Mouse (Mus musculus): ENCODE results near the gene Gap43.

The Gap43 gene

DNA sequence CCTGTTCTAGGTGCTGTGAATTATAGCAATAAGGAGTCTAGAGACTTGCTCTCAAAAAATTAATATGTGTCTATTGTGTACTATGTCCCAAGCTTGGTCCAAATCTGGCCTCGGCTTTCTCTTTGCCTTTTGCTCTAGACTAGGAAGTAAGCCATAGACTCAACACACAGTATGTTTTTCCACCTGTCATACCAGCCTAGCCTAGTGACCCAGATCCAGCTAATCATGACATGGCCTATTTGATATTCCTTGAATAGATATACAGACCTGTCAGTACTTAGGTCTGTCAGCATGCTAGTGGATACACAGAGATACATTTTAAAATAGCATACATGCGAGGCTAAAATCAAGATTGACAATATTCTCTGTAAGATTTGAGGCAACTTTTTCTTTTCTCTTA, 46.4 kb downstream of the Gap43 start:
- DNase-seq = peak; percentile 55

DNA sequence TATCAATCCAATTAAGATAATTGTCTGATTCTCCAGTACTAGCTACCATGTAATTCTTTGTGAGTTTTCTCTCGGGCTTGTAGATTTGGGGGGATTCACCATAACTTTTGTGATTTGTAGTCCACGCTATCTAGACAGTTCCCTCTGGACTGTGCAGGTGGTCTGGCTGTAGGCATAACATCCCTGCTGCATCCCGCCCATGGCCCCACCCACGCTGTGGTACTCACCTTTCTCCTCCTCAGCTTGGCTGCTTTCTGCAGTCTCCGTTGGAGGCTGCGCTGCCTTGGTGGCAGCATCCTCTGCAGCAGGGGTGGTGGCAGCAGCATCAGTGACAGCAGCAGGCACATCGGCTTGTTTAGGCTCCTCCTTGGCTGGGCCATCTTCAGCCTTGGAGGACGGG, 48.9 kb downstream of the Gap43 start:
- DNase-seq = no peak

DNA sequence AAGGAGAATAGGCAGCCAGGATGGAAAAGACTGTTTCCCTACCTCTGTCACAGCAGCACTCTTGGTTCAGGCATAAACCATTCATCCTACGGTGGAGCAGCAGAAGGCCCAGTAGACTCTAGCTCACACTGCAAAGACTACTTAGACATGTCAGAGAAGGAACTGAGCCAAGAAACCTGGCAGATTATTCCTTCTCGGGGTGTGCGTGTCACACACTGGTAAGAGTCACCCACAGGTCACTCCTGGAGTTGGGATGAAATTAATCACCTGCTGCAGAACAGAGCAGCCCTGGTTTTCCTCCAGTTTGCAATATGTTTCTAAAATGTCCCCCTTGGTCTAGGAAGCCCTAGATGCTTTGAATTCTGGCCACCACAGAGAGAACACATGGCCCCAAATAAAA, 56.4 kb downstream of the Gap43 start:
- peak; percentile 70 for DNase-seq

DNA sequence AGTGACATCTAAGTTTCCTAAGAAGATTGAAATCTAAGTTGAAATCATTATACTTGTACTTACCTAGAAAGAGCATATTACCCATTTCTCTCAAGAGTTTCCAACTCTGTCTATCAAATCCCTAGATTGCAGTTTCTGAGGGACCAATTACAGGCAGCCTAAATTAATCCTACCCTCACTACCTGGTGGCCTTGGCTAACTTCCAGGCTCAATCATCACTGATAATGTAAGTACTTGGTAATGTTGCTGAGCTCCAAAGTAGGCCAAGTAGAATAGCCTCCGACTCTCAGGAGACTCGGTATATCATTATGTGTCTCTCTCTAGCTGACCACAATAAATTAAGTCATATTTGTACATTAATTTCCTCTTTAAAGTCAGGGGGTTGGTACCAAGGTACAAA, 62.7 kb downstream of the Gap43 start:
- DNase-seq = no peak

DNA sequence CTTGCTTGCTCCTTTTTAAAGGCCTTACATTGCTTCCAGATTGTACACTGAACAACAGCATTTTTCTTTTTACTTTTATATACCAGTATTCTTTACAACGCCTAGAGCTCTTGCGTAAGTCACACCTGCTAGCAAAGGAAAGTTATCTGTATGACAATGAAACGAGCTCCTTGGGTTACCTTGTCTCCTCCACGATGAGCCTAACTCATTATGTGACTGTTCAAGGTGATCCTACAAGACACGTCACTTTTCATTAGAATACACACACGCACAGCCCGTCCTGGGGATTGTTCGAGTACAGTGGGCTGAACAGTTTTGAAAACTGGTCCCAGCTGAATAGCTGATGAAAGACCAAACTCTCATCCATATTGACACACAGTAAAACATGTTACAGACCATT, 63.2 kb downstream of the Gap43 start:
- no peak for DNase-seq

DNA sequence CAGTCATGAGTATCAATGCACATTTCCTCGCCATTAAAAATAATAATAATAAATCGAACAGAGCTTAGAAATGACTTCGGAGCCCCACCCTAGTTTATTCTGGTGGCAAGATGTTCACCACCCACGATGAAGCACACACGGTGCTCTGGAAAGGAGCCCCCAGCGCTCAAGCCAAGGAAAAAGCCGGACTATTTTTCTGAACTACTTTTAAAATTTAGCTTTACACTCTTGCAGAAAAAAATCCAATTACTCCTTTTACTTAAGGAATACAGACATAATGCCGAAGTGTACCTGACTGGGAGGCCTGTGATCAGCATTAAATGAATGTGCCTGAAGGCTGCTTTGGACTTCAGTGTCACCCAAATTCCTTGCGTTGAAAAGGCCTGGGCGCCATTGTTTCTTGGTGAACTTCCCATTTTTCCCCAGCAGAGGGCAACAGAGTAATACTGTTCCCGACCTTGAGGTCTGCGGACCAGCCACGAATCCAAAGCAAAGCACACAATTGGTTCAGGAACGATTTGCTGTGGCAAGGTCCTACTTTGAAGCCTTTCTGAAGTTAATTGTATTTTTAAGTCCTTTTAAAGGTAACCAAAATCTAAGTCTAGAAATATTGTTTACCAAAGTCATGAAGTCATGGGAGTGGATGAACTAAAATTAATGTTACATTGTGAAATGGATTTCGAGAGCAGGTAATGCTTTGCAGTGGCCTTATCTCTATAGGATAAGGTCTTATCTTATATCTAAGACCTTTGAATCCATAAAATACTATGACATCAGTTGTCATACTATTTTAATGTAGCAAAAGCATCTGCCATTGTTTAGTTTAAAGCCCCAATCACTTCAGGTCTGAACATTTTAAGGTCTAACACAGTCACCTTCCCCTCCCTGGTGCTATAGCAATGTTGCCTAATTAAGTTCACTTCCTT, 64.0 kb downstream of the Gap43 start:
- DNase-seq = peak; percentile 79

DNA sequence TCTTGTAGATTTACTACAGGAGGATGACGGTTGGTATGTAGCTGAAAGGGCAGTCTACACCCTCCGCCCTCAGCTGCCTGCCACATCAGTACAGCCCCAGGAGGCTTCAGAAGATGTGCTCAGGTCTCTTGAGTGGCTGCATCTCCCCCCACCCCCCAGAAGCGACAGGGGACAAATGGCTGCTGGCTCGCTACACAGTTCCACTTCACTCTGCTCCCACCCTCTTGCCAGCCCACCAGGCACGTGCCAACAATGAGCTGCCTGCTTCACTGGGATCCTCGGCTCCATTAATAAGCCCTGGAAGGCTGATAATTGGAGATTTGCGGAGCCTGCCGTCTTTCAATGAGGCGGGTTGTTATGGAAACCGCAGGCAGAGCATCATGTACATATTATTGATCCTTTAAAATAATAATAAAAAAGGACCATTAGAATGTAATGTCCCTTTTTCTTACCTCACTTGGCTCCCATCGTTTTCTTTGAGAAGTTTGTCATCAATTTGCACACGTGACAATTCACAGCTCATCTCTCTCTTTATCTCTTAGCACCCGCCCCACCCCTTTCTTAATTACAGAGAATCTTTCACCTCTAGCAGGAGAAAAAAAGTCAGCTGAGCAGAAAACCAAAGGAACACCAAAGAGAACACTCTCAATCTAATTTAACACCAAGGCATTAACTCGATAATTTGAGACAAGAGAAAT, 64.8 kb downstream of the Gap43 start:
- DNase-seq = no peak

DNA sequence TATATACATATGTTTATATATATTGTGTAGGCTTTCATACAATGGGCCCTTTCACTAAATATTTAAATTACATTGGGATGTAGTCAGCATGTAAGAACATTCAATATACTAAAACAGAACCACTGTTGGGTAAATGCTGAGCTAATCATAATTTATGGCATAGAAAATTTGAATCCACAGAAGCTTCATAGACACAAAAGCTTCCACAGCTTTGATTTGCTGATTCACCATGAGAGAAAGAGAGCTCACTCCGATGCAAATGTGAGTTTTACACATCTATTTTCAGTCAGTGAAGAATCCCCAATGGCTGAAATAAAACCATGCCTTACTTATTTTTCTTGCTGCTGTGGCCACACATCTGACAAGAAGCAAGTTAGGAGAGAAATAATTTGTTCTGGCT, 69.2 kb downstream of the Gap43 start:
- no peak for DNase-seq

DNA sequence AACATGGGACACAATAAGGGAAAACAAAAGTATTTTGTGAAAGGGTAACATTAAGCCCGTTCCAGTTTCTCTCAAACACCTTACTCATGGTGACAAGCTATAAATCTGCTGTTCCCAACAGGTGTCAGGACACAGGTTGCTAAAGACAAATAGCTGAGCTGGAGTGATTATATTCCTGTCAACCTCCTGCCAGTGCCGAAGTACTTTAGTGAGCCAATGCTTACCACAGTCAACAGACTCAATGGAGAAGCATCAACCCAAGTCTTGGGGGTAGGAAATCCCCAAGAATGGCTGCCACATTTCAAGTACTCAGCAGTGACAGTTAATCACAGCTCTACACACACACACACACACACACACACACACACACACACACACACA, 70.9 kb downstream of the Gap43 start:
- DNase-seq = no peak

DNA sequence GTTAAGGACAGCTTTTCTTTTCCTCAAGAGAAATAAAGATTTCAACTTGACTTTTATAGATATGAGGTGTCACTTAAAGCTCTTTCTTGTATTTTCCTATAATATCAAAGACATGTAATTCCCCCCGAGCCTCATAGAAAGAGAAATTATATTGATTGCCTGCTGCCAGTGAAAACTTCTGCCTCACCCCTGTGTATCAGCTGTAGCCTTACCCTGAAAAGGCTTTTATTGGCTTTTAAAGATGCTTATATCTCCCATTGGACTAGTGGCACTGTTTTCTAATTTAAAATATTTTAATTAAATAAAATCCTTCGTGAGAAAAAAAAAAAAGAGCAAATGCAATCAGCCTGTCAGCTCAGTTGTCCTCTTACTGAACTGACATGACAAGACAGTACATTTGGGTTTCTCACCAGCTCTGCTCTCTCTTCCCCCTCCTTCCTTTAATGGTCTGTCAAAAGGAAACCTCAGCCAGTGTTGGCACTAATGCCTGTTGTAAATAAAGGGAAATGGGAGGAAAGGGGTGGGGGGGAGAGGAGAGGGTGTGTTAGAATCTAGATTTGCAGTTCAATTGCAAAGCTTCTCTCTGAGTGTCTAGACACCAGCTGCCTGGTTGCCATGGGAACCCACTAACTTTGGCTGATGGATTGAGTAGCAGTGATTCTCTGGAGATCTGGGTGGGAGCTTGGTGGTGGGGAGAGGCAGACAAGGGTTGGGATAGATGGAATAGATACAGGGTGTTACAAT, 71.4 kb downstream of the Gap43 start:
- no peak for DNase-seq

DNA sequence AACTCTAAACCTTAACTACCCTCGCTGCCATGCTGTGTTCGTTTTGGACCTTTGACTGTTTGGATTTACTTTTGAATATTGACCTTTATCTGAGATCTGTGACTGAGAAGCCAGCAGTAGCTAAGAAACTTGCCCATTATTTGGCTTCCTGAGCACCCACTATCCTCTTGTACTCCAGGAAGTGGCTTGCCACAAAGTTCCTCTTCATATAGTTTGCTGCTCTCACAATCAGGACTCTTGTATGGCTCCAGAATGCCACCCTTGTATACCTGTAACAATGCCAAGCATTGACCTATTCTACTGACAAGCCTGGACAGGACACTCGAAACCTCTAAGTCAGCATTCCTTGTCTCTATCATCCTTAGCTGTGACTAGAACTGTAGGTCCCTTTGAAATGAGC, 75.3 kb downstream of the Gap43 start:
- DNase-seq = no peak

DNA sequence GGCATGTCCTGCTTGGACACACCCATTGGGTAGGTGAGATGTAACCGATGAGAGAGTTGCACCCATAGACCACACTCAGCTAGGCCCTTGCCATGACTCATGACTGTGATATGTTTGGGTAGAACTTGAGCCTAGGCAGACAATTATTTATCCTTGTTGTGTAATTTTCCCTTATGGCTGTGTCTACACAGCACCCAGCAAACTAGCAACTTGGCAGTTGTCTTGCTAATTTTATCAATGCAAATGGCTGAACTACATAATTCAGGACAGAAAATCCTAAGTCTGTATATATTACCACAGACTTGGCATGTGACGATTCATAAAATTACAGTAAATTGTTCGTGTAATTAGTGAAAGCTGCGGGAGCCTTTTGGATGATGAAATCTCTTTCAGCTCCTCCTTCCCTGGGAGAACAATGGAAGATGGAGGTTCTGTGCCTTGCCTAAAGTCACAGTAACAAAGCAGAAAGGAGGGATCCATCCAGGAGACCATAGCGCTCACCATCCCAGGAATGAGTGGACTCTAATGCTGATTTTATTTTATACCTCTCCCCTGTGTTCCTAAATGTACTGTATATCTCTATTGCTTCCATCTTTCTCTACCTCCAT, 77.4 kb downstream of the Gap43 start:
- no peak for DNase-seq

DNA sequence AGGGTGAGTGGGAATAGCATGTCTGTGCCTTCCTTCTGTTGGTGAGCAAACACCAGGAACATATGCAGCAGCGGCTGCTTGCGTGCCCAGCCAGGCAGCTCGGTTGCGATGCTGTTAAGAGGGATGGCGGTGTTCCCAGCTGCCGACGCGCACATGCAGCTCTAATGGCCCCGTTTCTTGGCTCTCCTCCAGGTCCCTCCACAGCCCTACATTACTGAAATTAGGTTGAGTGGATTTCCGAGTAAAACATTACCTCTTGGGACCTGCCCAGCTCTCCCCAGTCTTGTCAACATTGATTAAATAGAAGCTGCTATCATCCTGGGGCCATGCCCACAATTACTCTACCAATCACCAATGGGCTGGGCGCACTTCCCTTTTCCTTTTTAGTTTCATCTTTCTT, 84.8 kb downstream of the Gap43 start:
- peak; percentile 60 for DNase-seq

DNA sequence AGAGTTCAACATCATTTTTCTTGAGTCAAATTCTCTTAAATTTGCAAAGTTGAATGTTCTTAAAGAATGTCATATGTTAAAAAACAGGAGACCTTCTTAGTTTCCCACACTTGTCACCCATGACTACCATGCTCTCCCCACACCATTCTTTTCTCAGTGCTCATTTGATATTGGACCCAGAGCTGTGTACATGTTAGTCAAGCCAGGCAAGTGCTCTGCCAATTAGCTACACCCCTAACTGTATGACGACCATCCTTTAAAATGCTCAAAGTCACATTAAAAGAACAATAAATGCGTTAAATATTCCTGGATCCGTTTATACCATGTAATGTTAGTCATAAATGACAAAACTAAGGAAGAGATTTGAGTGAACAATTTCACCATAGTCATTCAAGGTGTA, 85.2 kb downstream of the Gap43 start:
- no peak for DNase-seq

DNA sequence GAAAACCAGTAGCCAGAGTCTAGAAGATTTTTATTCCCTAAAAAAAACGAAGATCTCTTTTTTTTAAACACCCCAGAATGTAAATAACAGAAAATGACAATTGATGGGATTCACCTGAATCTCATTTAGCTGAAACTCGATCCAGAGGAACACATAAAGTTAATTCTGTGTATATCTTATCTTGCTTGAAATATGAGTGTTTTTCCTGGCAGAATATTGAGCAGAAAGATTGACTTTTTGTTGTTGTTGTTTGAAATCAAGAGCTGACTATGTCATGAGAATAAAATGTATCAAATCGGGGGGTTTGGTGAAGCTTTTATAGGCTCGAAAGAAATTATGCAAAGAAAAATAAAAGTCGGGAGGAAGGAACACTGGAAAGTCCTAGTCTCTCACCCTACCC, 88.2 kb downstream of the Gap43 start:
- DNase-seq = no peak

DNA sequence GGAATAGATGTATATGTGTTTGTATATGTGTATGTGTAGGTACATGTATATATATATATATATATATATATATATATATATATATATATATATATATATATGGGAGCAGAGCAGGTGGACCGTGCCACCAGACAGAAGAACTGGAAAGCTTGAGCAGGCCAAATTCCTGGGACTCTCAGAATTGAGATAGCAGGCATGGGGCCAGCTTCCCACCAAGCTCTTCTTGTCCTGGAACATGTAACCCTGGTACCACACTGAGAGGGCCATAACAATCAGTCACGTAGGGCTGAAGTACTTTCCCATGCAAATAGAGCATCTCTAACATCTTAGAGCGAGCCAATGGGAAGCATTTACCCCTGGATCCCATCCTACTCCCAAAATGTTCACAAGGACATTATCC, 96.3 kb downstream of the Gap43 start:
- DNase-seq = peak; percentile 19

DNA sequence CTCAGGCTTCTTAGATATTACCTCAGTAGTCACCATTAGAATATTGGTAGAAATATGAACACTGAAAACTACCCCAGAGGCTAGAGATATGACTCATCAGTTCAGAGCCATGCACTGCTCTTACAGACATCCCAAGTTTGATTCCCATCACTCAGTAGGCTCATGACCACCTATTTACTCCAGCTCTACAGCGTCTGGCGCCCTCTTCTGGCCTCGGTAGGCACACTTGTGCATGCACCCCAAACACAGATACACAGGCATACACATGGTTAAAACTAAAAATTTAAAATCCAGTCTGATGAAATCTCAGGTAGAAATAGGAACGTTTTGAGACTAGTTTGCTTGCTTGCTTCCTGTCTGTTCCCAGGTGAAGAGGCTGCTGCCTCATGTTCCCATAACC, 109.1 kb downstream of the Gap43 start:
- no peak for DNase-seq

Measured in cerebellum, adult 9-11 months (tissue).